In the genomic region with DNA sequence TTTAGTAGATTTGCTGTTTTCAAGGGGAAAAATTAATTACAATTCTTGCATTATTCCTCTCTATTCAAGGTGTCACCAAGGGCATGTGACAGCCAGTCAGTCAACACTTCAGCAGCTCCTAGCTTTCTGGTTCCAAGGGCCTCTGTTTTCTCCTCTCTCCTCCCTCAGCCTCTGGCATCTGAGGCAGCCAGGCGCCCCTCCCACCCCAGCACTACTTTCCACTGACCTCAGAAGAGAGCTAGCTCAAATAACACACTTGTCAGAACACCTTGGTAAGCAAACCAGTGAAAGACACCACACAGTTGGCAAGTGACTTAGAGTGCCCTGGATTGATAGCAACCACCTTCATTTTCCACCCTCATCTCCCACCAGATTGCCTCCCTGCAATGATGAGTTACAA, we compare ENCODE assay signal across 16 mouse cellular contexts. TPM values are rescaled to one million over a fixed set of nuclear protein-coding genes. Genes with fewer than 3 reads are reported as not detected.
A peak's percentile ranks its signal among the peaks of the same experiment; 100 is the strongest.
DNase-seq lines count a peak whose midpoint lies in the region; ATAC-seq and TF ChIP-seq lines count a peak whose summit lies in the region.
"Had no signal": no experiment of that assay in that cellular context is flagged by ENCODE, and none has a peak within 500 bp of the region (broad histone marks: within the 10 kb centered on the region; RNA-seq: fewer than 3 reads in every experiment).

No protein-coding gene starts in this region.

- no peak for TF ChIP-seq CTCF in intestine, postnatal 0 days (IDR thresholded peaks at IDR 0.05; ENCODE audit: low read depth)

- no peaks in the 10 kb centered on the region for H3K9me3 ChIP-seq in intestine, postnatal 0 days (ENCODE audit: control insufficient read depth)
- no peaks in the 10 kb centered on the region for H3K9me3 ChIP-seq in hindbrain, embryonic 10.5 days
- H3K9me3 ChIP-seq: embryonic facial prominence, embryonic 13.5 days; intestine, embryonic 15.5 days; limb, embryonic 15.5 days; megakaryocyte, embryonic 14.5 days; stomach, embryonic 15.5 days had no signal

- no peaks in the 10 kb centered on the region for H3K4me1 ChIP-seq in intestine, postnatal 0 days (replicated peaks; ENCODE audit: control insufficient read depth, insufficient read depth, low read length)
- no peaks in the 10 kb centered on the region for H3K4me1 ChIP-seq in hindbrain, embryonic 10.5 days (replicated peaks)
- H3K4me1 ChIP-seq: intestine, embryonic 15.5 days; stomach, embryonic 15.5 days had no signal

- DNase-seq in gastrocnemius, postnatal 10 days: peak; percentile 26
- peak; percentile 58 to 67 for DNase-seq in heart, adult 9 months (ENCODE audit: low spot score in 2 of 2)
- DNase-seq in heart, postnatal 25 days (ENCODE audit: low spot score): peak; percentile 10
- peak; percentile 72 for DNase-seq in lung, postnatal 25 days (ENCODE audit: low spot score)
- DNase-seq in layer of hippocampus, postnatal 36 days: no peak
- DNase-seq in hindbrain, embryonic 10.5 days (ENCODE audit: low spot score): no peak
- DNase-seq: cerebellum, postnatal 25 days; right cerebral cortex, postnatal 14 days had no signal

- 56% methylated on average over 1 of the region's 1 CpGs for WGBS in intestine, postnatal 0 days
- 64% methylated on average over 1 of the region's 1 CpGs for WGBS in hindbrain, embryonic 10.5 days

- H3K36me3 ChIP-seq in intestine, postnatal 0 days (ENCODE audit: control insufficient read depth, insufficient read depth): no peaks in the 10 kb centered on the region
- H3K36me3 ChIP-seq in hindbrain, embryonic 10.5 days: peaks cover 1% of the 10 kb centered on the region; the same call in 1 of the 2 replicates
- H3K36me3 ChIP-seq: embryonic facial prominence, embryonic 13.5 days; intestine, embryonic 15.5 days; limb, embryonic 15.5 days; stomach, embryonic 15.5 days had no signal

- H3K4me2 ChIP-seq in intestine, postnatal 0 days (replicated peaks; ENCODE audit: low read depth): no peak overlapping the region
- H3K4me2 ChIP-seq: embryonic facial prominence, embryonic 13.5 days; intestine, embryonic 15.5 days; limb, embryonic 15.5 days; stomach, embryonic 15.5 days had no signal

- no peak for ATAC-seq in intestine, postnatal 0 days
- ATAC-seq: CD4-positive, CD25-positive, alpha-beta regulatory T cell, adult 4 months; intestine, embryonic 15.5 days; Patski had no signal

- H3K27me3 ChIP-seq in intestine, postnatal 0 days (replicated peaks; ENCODE audit: control insufficient read depth, insufficient read depth, low read length): no peaks in the 10 kb centered on the region
- H3K27me3 ChIP-seq in hindbrain, embryonic 10.5 days (ENCODE audit: insufficient read depth, poor library complexity, severe bottlenecking): no peaks in the 10 kb centered on the region
- H3K27me3 ChIP-seq: embryonic facial prominence, embryonic 13.5 days; intestine, embryonic 15.5 days; limb, embryonic 15.5 days; megakaryocyte, embryonic 14.5 days; Patski; stomach, embryonic 15.5 days had no signal

- H3K9ac ChIP-seq in intestine, postnatal 0 days (ENCODE audit: low read depth, low read length): no peak overlapping the region
- H3K9ac ChIP-seq: embryonic facial prominence, embryonic 13.5 days; intestine, embryonic 15.5 days; limb, embryonic 15.5 days; stomach, embryonic 15.5 days had no signal

- no peak overlapping the region for H3K27ac ChIP-seq in intestine, postnatal 0 days (ENCODE audit: low read depth, low read length)
- H3K27ac ChIP-seq in hindbrain, embryonic 10.5 days: no peak overlapping the region
- H3K27ac ChIP-seq: embryonic facial prominence, embryonic 13.5 days; intestine, embryonic 15.5 days; limb, embryonic 15.5 days; stomach, embryonic 15.5 days had no signal

- H3K4me3 ChIP-seq in intestine, postnatal 0 days (ENCODE audit: low read depth, low read length): no peak overlapping the region
- H3K4me3 ChIP-seq in hindbrain, embryonic 10.5 days: no peak overlapping the region
- H3K4me3 ChIP-seq: embryonic facial prominence, embryonic 13.5 days; intestine, embryonic 15.5 days; limb, embryonic 15.5 days; megakaryocyte, embryonic 14.5 days; stomach, embryonic 15.5 days had no signal

- intact Hi-C loops in heart, postnatal 25 days (cut with DNase I): no loop called here

RNA-seq across cellular contexts. Expression of gene Cmya5, which starts 6.5 kb away (rescaled TPM):
- total RNA-seq in gastrocnemius, postnatal 10 days (2021): 100 to 1,000 TPM; 451 to 467 TPM
- total RNA-seq in heart, postnatal 25 days (2021): 100 to 1,000 TPM; 286 to 303 TPM
- polyA plus RNA-seq in intestine, postnatal 0 days (2015; fragmentation: Nextera tagmentation; extraction: Ambion mirVana): 0.04 and 0.08 TPM in 2 replicates
- total RNA-seq in layer of hippocampus, postnatal 36 days (2021): 1 to 10 TPM; 2.9 to 3.1 TPM
- 0.01 and 0.02 TPM in 2 replicates for polyA plus RNA-seq in hindbrain, embryonic 10.5 days (2016; fragmentation: Nextera tagmentation; extraction: Ambion mirVana)
- polyA plus RNA-seq: Patski had no signal

RNA-seq across cellular contexts. Expression of gene Tent2, which starts 54.1 kb away (rescaled TPM):
- 10 to 100 TPM; 18.0 to 27.0 TPM for total RNA-seq in gastrocnemius, postnatal 10 days (2021)
- 10 to 100 TPM; 12.0 to 12.3 TPM for total RNA-seq in heart, postnatal 25 days (2021)
- polyA plus RNA-seq in intestine, postnatal 0 days (2015; fragmentation: Nextera tagmentation; extraction: Ambion mirVana): 39.3 and 40.3 TPM in 2 replicates
- 10 to 100 TPM; 25.4 to 28.0 TPM for total RNA-seq in layer of hippocampus, postnatal 36 days (2021)
- 55.5 and 60.5 TPM in 2 replicates for polyA plus RNA-seq in hindbrain, embryonic 10.5 days (2016; fragmentation: Nextera tagmentation; extraction: Ambion mirVana)

Comparison
In these comparisons a context has a peak if more than half of its experiments do, and no peak if none do; other contexts are left out.
1. DNase-seq: peak in gastrocnemius, postnatal 10 days (single experiment), heart, adult 9 months (2 of 2), heart, postnatal 25 days (single experiment) and lung, postnatal 25 days (single experiment); none in layer of hippocampus, postnatal 36 days (0 of 2) and hindbrain, embryonic 10.5 days (single experiment).
2. RNA of gene Cmya5, which starts 6.5 kb away (total RNA-seq): 451 to 467 TPM in gastrocnemius, postnatal 10 days and 286 to 303 TPM in heart, postnatal 25 days; 2.9 to 3.1 TPM in layer of hippocampus, postnatal 36 days; every median in the first group is over 10 times any median in the second.